Mouse (Mus musculus): Measurements from ENCODE around the gene Uxt. TPM values are rescaled to one million over a fixed set of nuclear protein-coding genes. Genes with fewer than 3 reads are reported as not detected.

Gene Uxt
- polyA plus RNA-seq (2012) = 20.3 and 25.8 TPM in 2 replicates

GRCm38 (mm10) chrX:20961477-20962378, at the start of gene Uxt:
Uxt (minus strand) TSS chrX:20962017.

GRCm38 (mm10) chrX:20950191-20950880, 11.5 kb downstream of the Uxt start, which contains the start of gene Elk1:
Elk1 (minus strand) TSS chrX:20950608.

GRCm38 (mm10) chrX:20931364-20931763, 30.5 kb downstream of the Uxt start, which contains the start of gene Cfp:
Cfp (minus strand) TSS chrX:20931555.

GRCm38 (mm10) chrX:20920844-20921364, 40.9 kb downstream of the Uxt start, which contains the start of gene Syn1:
Syn1 (minus strand) TSS chrX:20921004.

Other genes starting within 250 kb of the Uxt start
- 38.8 and 52.9 TPM in 2 replicates for gene Araf, start 164.2 kb downstream of the Uxt start, polyA plus RNA-seq (2012)
- gene Timp1, start 91.9 kb downstream of the Uxt start, polyA plus RNA-seq (2012) = not detected in 2 replicates
- gene Syn1, start 41.0 kb downstream of the Uxt start, polyA plus RNA-seq (2012) = 0.08 and 0.18 TPM in 2 replicates
- gene Cfp, start 30.5 kb downstream of the Uxt start, polyA plus RNA-seq (2012) = 84.9 and 162 TPM in 2 replicates
- 9.9 and 10.3 TPM in 2 replicates for gene Elk1, start 11.4 kb downstream of the Uxt start, polyA plus RNA-seq (2012)
- gene Zfp182, start 100.3 kb upstream of the Uxt start, polyA plus RNA-seq (2012) = 0.28 and 0.56 TPM in 2 replicates
- not detected in 2 replicates for gene Spaca5, start 106.4 kb upstream of the Uxt start, polyA plus RNA-seq (2012)
- gene Zfp300, start 127.5 kb upstream of the Uxt start, polyA plus RNA-seq (2012) = 0.01 TPM in 1 of 2 replicates, not detected in the other
- not detected in 2 replicates for gene Ssxa1, start 153.8 kb upstream of the Uxt start, polyA plus RNA-seq (2012)
- not detected in 2 replicates for gene Gm21876, start 213.6 kb upstream of the Uxt start, polyA plus RNA-seq (2012)